Mouse (Mus musculus) MEL (cell line): ENCODE results near the gene Acp1. TPM values are rescaled to one million over a fixed set of nuclear protein-coding genes. Genes with fewer than 3 reads are reported as not detected.

Source experiments
- DNase-seq: peaks from one replicate; pipeline ENCODE4 v3.0.0; 2011; ENCODE audit warnings: low read depth, low spot score
- H3K27ac ChIP-seq: 2 replicates; pipeline ENCODE4 v1.5.1; 2012; ENCODE audit warnings: low read depth, mild to moderate bottlenecking, control low read depth, low read length, moderate library complexity; ENCODE audit not compliant: control insufficient read depth
- H3K27me3 ChIP-seq, 2 experiments: fragments of 150-350 bp in 1 of 2; sonication (generic) in 1 of 2; 2 replicates each; pipeline ENCODE4 v1.6.1; 2012; ENCODE audit warnings: low read length in 2 of 2, mild to moderate bottlenecking in 2 of 2, improper control_type of control experiment in 1 of 2, moderate library complexity in 1 of 2; ENCODE audit not compliant: insufficient read depth in 2 of 2, control insufficient read depth in 1 of 2
- H3K36me3 ChIP-seq, 2 experiments: 2 replicates each; pipeline ENCODE4 v1.6.1; 2012 to 2014; ENCODE audit warnings: low read length in 2 of 2, improper control_type of control experiment in 1 of 2, inconsistent platforms in 1 of 2, mild to moderate bottlenecking in 1 of 2; ENCODE audit not compliant: insufficient read depth in 2 of 2, control insufficient read depth in 1 of 2
- H3K4me1 ChIP-seq, 2 experiments: fragments of 150-350 bp in 1 of 2; sonication (generic) in 1 of 2; 2 replicates each; pipeline ENCODE4 v1.6.1; 2012; ENCODE audit warnings: low read length in 2 of 2, improper control_type of control experiment in 1 of 2, mild to moderate bottlenecking in 1 of 2; ENCODE audit not compliant: insufficient read depth in 2 of 2, control insufficient read depth in 1 of 2
- H3K4me3 ChIP-seq, 2 experiments: fragments of 150-350 bp in 1 of 2; sonication (generic) in 1 of 2; 2 replicates each; pipeline ENCODE4 v1.5.1; 2012; ENCODE audit warnings: low read depth in 2 of 2, low read length in 2 of 2, mild to moderate bottlenecking in 2 of 2, moderate library complexity in 2 of 2, control low read depth in 1 of 2, improper control_type of control experiment in 1 of 2; ENCODE audit not compliant: control insufficient read depth in 1 of 2, insufficient read depth in 1 of 2
- H3K79me2 ChIP-seq: 2 replicates; pipeline ENCODE4 v1.6.1; 2012; ENCODE audit warnings: mild to moderate bottlenecking, low read length, moderate library complexity; ENCODE audit not compliant: control insufficient read depth, poor library complexity, insufficient read depth
- H3K9ac ChIP-seq: 2 replicates; pipeline ENCODE4 v1.6.1; 2012; ENCODE audit warnings: low read depth, mild to moderate bottlenecking, control low read depth, low read length, moderate library complexity; ENCODE audit not compliant: control insufficient read depth, poor library complexity, severe bottlenecking
- H3K9me3 ChIP-seq: fragments of 150-350 bp; sonication (generic); replicated peaks from 2 replicates; pipeline ENCODE4 v1.6.1; 2012; ENCODE audit warnings: mild to moderate bottlenecking, low read length, improper control_type of control experiment, moderate library complexity; ENCODE audit not compliant: insufficient read depth
- ELF1 ChIP-seq: IDR thresholded peaks from 2 replicates; pipeline ENCODE4 v1.6.1; 2014; ENCODE audit warnings: low read depth, mild to moderate bottlenecking, inconsistent platforms, low read length, improper control_type of control experiment, moderate library complexity
- EP300 ChIP-seq, 2 experiments: IDR thresholded peaks; 2 replicates each; pipeline ENCODE4 v1.6.1; 2011; ENCODE audit warnings: improper control_type of control experiment in 2 of 2, low read length in 2 of 2, low read depth in 1 of 2, mild to moderate bottlenecking in 1 of 2
- GATA1 ChIP-seq: IDR thresholded peaks from 2 replicates; pipeline ENCODE4 v1.6.1; 2011; ENCODE audit warnings: low read depth, low read length, improper control_type of control experiment
- HCFC1 ChIP-seq: IDR thresholded peaks from 2 replicates; pipeline ENCODE4 v1.6.1; 2012; ENCODE audit warnings: low read depth, mild to moderate bottlenecking, inconsistent platforms, low read length, improper control_type of control experiment, moderate library complexity
- JUND ChIP-seq: IDR thresholded peaks from 2 replicates; pipeline ENCODE4 v1.6.1; 2011; ENCODE audit warnings: low read depth, mild to moderate bottlenecking, improper control_type of control experiment, low read length
- KAT2A ChIP-seq: conservative IDR thresholded peaks from 2 replicates; pipeline ENCODE4 v1.6.1; 2012; ENCODE audit warnings: low read depth, low read length, improper control_type of control experiment, inconsistent platforms
- MAFK ChIP-seq: IDR thresholded peaks from 2 replicates; pipeline ENCODE4 v1.6.1; 2011; ENCODE audit warnings: low read depth, mild to moderate bottlenecking, low read length, improper control_type of control experiment, borderline replicate concordance
- MAX ChIP-seq: IDR thresholded peaks from 2 replicates; pipeline ENCODE4 v1.6.1; 2011; ENCODE audit warnings: low read length, improper control_type of control experiment
- MAZ ChIP-seq: IDR thresholded peaks from 2 replicates; pipeline ENCODE4 v1.6.1; 2012; ENCODE audit warnings: low read depth, mild to moderate bottlenecking, inconsistent platforms, low read length, improper control_type of control experiment
- MEF2A ChIP-seq: IDR thresholded peaks from 2 replicates; pipeline ENCODE4 v1.6.1; 2014; ENCODE audit warnings: low read depth, mild to moderate bottlenecking, inconsistent platforms, low read length, improper control_type of control experiment; ENCODE audit not compliant: poor library complexity, insufficient replicate concordance, severe bottlenecking; ENCODE audit errors: extremely low read depth
- MXI1 ChIP-seq: IDR thresholded peaks from 2 replicates; pipeline ENCODE4 v1.6.1; 2011; ENCODE audit warnings: mild to moderate bottlenecking, low read depth, low read length, improper control_type of control experiment
- MYC ChIP-seq: IDR thresholded peaks from 2 replicates; pipeline ENCODE4 v1.6.1; 2011; ENCODE audit warnings: low read depth, mild to moderate bottlenecking, low read length, improper control_type of control experiment, moderate library complexity
- NRF1 ChIP-seq: IDR thresholded peaks from 2 replicates; pipeline ENCODE4 v1.6.1; 2014; ENCODE audit warnings: low read depth, mild to moderate bottlenecking, inconsistent platforms, low read length, improper control_type of control experiment, moderate library complexity; ENCODE audit not compliant: poor library complexity, insufficient read depth, severe bottlenecking
- POLR2A ChIP-seq, 2 experiments: IDR thresholded peaks; 2 replicates each; pipeline ENCODE4 v1.6.1; 2011 to 2012; ENCODE audit warnings: low read length in 2 of 2, mild to moderate bottlenecking in 2 of 2, control low read depth in 1 of 2, improper control_type of control experiment in 1 of 2, low read depth in 1 of 2, moderate library complexity in 1 of 2; ENCODE audit not compliant: control insufficient read depth in 1 of 2, insufficient read depth in 1 of 2, poor library complexity in 1 of 2
- POLR2AphosphoS2 ChIP-seq: IDR thresholded peaks from 2 replicates; pipeline ENCODE4 v1.6.1; 2011; ENCODE audit warnings: low read length, improper control_type of control experiment
- POLR2AphosphoS5 ChIP-seq: IDR thresholded peaks from 2 replicates; pipeline ENCODE4 v1.6.1; 2012; ENCODE audit warnings: low read depth, borderline replicate concordance, mild to moderate bottlenecking, inconsistent platforms, low read length, moderate library complexity, mixed read lengths
- RAD21 ChIP-seq: IDR thresholded peaks from 2 replicates; pipeline ENCODE4 v1.6.1; 2011; ENCODE audit warnings: mild to moderate bottlenecking, low read depth, low read length, improper control_type of control experiment
- SIN3A ChIP-seq: IDR thresholded peaks from 2 replicates; pipeline ENCODE4 v1.6.1; 2012; ENCODE audit warnings: low read length, improper control_type of control experiment, inconsistent platforms
- SMC3 ChIP-seq: IDR thresholded peaks from 2 replicates; pipeline ENCODE4 v1.6.1; 2011; ENCODE audit warnings: low read depth, low read length, improper control_type of control experiment
- ZC3H11A ChIP-seq: IDR thresholded peaks from 2 replicates; pipeline ENCODE4 v1.6.1; 2012; ENCODE audit warnings: low read depth, mild to moderate bottlenecking, inconsistent platforms, low read length, improper control_type of control experiment
- ZKSCAN1 ChIP-seq: IDR thresholded peaks from 2 replicates; pipeline ENCODE4 v1.6.1; 2012; ENCODE audit warnings: low read depth, mild to moderate bottlenecking, inconsistent platforms, low read length, improper control_type of control experiment, moderate library complexity
- ZMIZ1 ChIP-seq: IDR thresholded peaks from 2 replicates; pipeline ENCODE4 v1.6.1; 2012; ENCODE audit warnings: low read depth, mild to moderate bottlenecking, inconsistent platforms, low read length, improper control_type of control experiment, moderate library complexity
- polyA plus RNA-seq, 2 experiments: library from polyadenylated mRNA; stranded (reverse) in 1 of 2; unstranded in 1 of 2; fragments of >175 nt in 1 of 2; fragments of >200 nt in 1 of 2; gene quantifications; 2 replicates each; pipeline versions ENCODE4 v1.2.1 to v1.2.4; 2012; ENCODE audit warnings: low replicate concordance in 2 of 2, low read depth in 1 of 2; ENCODE audit not compliant: insufficient read length in 2 of 2, insufficient read depth in 1 of 2, missing spikeins in 1 of 2
- total RNA-seq: library from RNA; depleted of rRNA; stranded (reverse); fragments of 300-350 nt; gene quantifications from 2 replicates; pipeline ENCODE4 v1.2.3, GENCODE M21; 2012

Acp1 gene
- total and polyA plus RNA-seq, 3 experiments, result 59.2 to 93.9 TPM; not detected in 1

- Histone ChIP-seq H3K9ac (no peak overlapping the region), H3K9me3 (no peaks in the 10 kb centered on the region), H3K79me2 (no peaks in the 10 kb centered on the region), H3K27ac (no peak overlapping the region), H3K27me3 (no peaks in the 10 kb centered on the region), H3K4me3 (no peak overlapping the region), H3K4me1 (no peaks in the 10 kb centered on the region), H3K36me3 (no peaks in the 10 kb centered on the region)
- DNase-seq, result no peak
- no peak for TF ChIP-seq EP300 (IDR thresholded peaks at IDR 0.05; ENCODE audit: low read depth in 1 of 2, low read length in 2 of 2)
- TF ChIP-seq MAX, result no peak
- no peak for TF ChIP-seq SMC3
- TF ChIP-seq JUND, result no peak
- no peak for TF ChIP-seq KAT2A
- TF ChIP-seq ELF1, result no peak
- no peak for TF ChIP-seq NRF1
- TF ChIP-seq MEF2A, result no peak
These were observed 59.5 kb downstream of the Acp1 start for GRCm38 (mm10) chr12:30851871-30852270.

GRCm38 (mm10) chr12:30850902-30851301 lies 60.5 kb downstream of the Acp1 start:
- Histone ChIP-seq H3K4me3 (no peak overlapping the region), H3K36me3 (no peaks in the 10 kb centered on the region), H3K79me2 (no peaks in the 10 kb centered on the region), H3K4me1 (no peaks in the 10 kb centered on the region), H3K27ac (no peak overlapping the region), H3K9me3 (no peaks in the 10 kb centered on the region), H3K27me3 (no peaks in the 10 kb centered on the region), H3K9ac (no peak overlapping the region)
- DNase-seq, result no peak
- TF ChIP-seq KAT2A (no peak), MXI1 (no peak), MAFK (no peak), ZC3H11A (no peak), MYC (no peak), SIN3A (no peak), POLR2A (IDR thresholded peaks at IDR 0.05; ENCODE audit: control insufficient read depth in 1 of 2, insufficient read depth in 1 of 2, low read depth in 1 of 2, low read length in 2 of 2, poor library complexity in 1 of 2) (no peak), GATA1 (no peak), MAZ (no peak), NRF1 (no peak), POLR2AphosphoS2 (no peak)

DNA sequence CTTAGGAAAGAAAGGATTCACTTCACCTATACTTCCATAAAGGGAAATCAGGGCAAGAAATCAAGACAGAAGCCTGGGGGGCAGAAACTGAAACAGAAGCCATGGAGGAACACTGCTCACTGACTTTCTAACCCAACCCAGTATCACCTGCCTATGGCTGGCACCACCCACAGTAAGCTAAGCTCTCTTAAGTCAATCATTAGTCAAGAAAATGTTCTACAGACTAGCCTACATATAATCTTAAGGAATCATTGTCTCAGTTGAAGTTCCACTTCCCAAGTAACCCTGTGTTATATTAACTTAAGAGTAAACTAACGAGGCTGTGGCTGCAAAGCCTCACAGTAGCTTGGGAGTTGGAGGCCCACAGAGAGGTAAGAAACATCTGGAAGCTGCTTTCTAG lies 62.9 kb downstream of the Acp1 start:
- H3K79me2 ChIP-seq, result no peaks in the 10 kb centered on the region
- H3K9me3 ChIP-seq, result no peaks in the 10 kb centered on the region
- H3K9ac ChIP-seq, result no peak overlapping the region
- DNase-seq, result no peak
- no peaks in the 10 kb centered on the region for H3K4me1 ChIP-seq
- no peak overlapping the region for H3K4me3 ChIP-seq
- H3K27ac ChIP-seq, result no peak overlapping the region
- TF ChIP-seq HCFC1 (no peak), POLR2A (IDR thresholded peaks at IDR 0.05; ENCODE audit: control insufficient read depth in 1 of 2, insufficient read depth in 1 of 2, low read depth in 1 of 2, low read length in 2 of 2, poor library complexity in 1 of 2) (no peak), RAD21 (no peak), ZKSCAN1 (no peak), POLR2AphosphoS5 (no peak), GATA1 (no peak), KAT2A (no peak), MAFK (no peak), ZMIZ1 (no peak)
- TF ChIP-seq, all 39 proteins: peak for 0
- no peaks in the 10 kb centered on the region for H3K36me3 ChIP-seq
- no peaks in the 10 kb centered on the region for H3K27me3 ChIP-seq
